Mouse (Mus musculus) heart, embryonic 14.5 days (tissue): ENCODE data around the gene Nrsn2. TPM values are rescaled to one million over a fixed set of nuclear protein-coding genes. Genes with fewer than 3 reads are reported as not detected.

Experiments
- ATAC-seq: fragments of 200-750 bp; cut with Nextera tagmentation; 2 replicates; pipeline ENCODE4 v1.8.0; 2017; ENCODE audit warnings: low read depth, moderate TSS enrichment; ENCODE audit not compliant: insufficient number of reproducible peaks, insufficient read depth, low FRiP score
- H3K27ac ChIP-seq, 2 experiments: fragments of 200-500 bp in 1 of 2; fragments of 300-500 bp in 1 of 2; sonication (generic) in 1 of 2; replicated peaks in 1 of 2; 2 replicates each; pipeline ENCODE4 v1.5.1; 2012 to 2014; ENCODE audit warnings: low read depth in 2 of 2, low read length in 2 of 2, control low read depth in 1 of 2, mild to moderate bottlenecking in 1 of 2, mixed read lengths in 1 of 2; ENCODE audit not compliant: control insufficient read depth in 1 of 2, insufficient read depth in 1 of 2
- H3K27me3 ChIP-seq: fragments of 300-500 bp; sonication (generic); 2 replicates; pipeline ENCODE4 v1.6.1; 2014; ENCODE audit warnings: mild to moderate bottlenecking, low read length, control low read depth; ENCODE audit not compliant: control insufficient read depth, insufficient read depth
- H3K36me3 ChIP-seq: fragments of 300-500 bp; sonication (generic); 2 replicates; pipeline ENCODE4 v1.6.1; 2014; ENCODE audit warnings: mild to moderate bottlenecking, control low read depth, low read length, mixed read lengths; ENCODE audit not compliant: control insufficient read depth, insufficient read depth
- H3K4me1 ChIP-seq, 2 experiments: fragments of 200-500 bp in 1 of 2; fragments of 300-500 bp in 1 of 2; sonication (generic) in 1 of 2; 2 replicates each; pipeline ENCODE4 v1.6.1; 2012 to 2014; ENCODE audit warnings: low read length in 2 of 2, control low read depth in 1 of 2, mixed read lengths in 1 of 2; ENCODE audit not compliant: control insufficient read depth in 2 of 2, insufficient read depth in 2 of 2
- H3K4me2 ChIP-seq: fragments of 300-500 bp; sonication (generic); 2 replicates; pipeline ENCODE4 v1.6.1; 2014; ENCODE audit warnings: mild to moderate bottlenecking, low read length
- H3K4me3 ChIP-seq, 2 experiments: fragments of 200-500 bp in 1 of 2; fragments of 300-500 bp in 1 of 2; sonication (generic) in 1 of 2; 2 replicates each; pipeline ENCODE4 v1.5.1; 2012 to 2014; ENCODE audit warnings: low read length in 2 of 2, mild to moderate bottlenecking in 2 of 2, control low read depth in 1 of 2, low read depth in 1 of 2, moderate library complexity in 1 of 2; ENCODE audit not compliant: control insufficient read depth in 1 of 2, insufficient read depth in 1 of 2
- H3K9ac ChIP-seq: fragments of 300-500 bp; sonication (generic); 2 replicates; pipeline ENCODE4 v1.6.1; 2014; ENCODE audit warnings: mild to moderate bottlenecking, low read length
- H3K9me3 ChIP-seq: fragments of 300-500 bp; sonication (generic); 2 replicates; pipeline ENCODE4 v1.6.1; 2016; ENCODE audit warnings: low read length, control low read depth; ENCODE audit not compliant: control insufficient read depth
- WGBS: fragments of 180-500 bp; shearing (Covaris S2); extraction: QIAGEN DNeasy Blood & Tissue Kit; methylation state at CpG from one replicate; pipeline ENCODE4 v1.1.7; 2014; 5-methylcytosine and 5-hydroxymethylcytosine counted together
- polyA plus RNA-seq: library from polyadenylated mRNA; unstranded; fragments of >200 nt; fragmentation: Nextera tagmentation; extraction: Ambion mirVana; gene quantifications from 2 replicates; pipeline ENCODE4 v1.2.1, GENCODE M21; 2014

Nrsn2 gene
- polyA plus RNA-seq, 1 experiment from 2014 or later: 3.8 TPM

GRCm38 (mm10) chr2:152384191-152384590 is 7.8 kb upstream of the Nrsn2 start:
- peaks cover 3% of the 10 kb centered on the region; the same call in 1 of the 2 replicates for H3K9me3 ChIP-seq
- ATAC-seq: no peak
- H3K36me3 ChIP-seq: no peaks in the 10 kb centered on the region
- H3K4me3 ChIP-seq: no peak overlapping the region
- no peak overlapping the region for H3K27ac ChIP-seq
- no peaks in the 10 kb centered on the region for H3K27me3 ChIP-seq
- no peak overlapping the region for H3K9ac ChIP-seq
- H3K4me1 ChIP-seq: no peaks in the 10 kb centered on the region
- no peak overlapping the region for H3K4me2 ChIP-seq
- 77% methylated on average over 4 of the region's 4 CpGs for WGBS

- Histone ChIP-seq H3K27me3 (peaks cover 11% of the 10 kb centered on the region; the same call in 1 of the 2 replicates), H3K4me2 (peak overlapping the region; percentile 51), H3K9me3 (no peaks in the 10 kb centered on the region), H3K9ac (peak overlapping the region; percentile 51), H3K4me3 (0 out of 4 replicates have a peak overlapping the region, but pooled peaks have one; percentile 9), H3K27ac (no peak overlapping the region), H3K36me3 (no peaks in the 10 kb centered on the region), H3K4me1 (peaks cover 6 to 13% of the 10 kb centered on the region in 2 experiments; a peak in 3 of 4 replicates)
- 8% methylated on average over 21 of the region's 21 CpGs for WGBS
- ATAC-seq: no peak
Measured at GRCm38 (mm10) chr2:152375652-152376344, 640 bp downstream of the Nrsn2 start.

- 76% methylated on average over 9 of the region's 9 CpGs for WGBS
Measured at GRCm38 (mm10) chr2:152373547-152373946, 2.9 kb downstream of the Nrsn2 start.

GRCm38 (mm10) chr2:152372661-152373060 is 3.8 kb downstream of the Nrsn2 start:
- Histone ChIP-seq H3K4me2 (no peak overlapping the region), H3K9ac (no peak overlapping the region), H3K27ac (no peak overlapping the region), H3K27me3 (peaks cover 11% of the 10 kb centered on the region; the same call in 1 of the 2 replicates), H3K9me3 (no peaks in the 10 kb centered on the region), H3K4me1 (peaks cover 6 to 15% of the 10 kb centered on the region in 2 experiments; a peak in 3 of 4 replicates), H3K4me3 (no peak overlapping the region), H3K36me3 (no peaks in the 10 kb centered on the region)
- WGBS: 67% methylated on average over 4 of the region's 4 CpGs
- no peak for ATAC-seq

More at GRCm38 (mm10) chr2:152373547-152373946, 2.9 kb downstream of the Nrsn2 start:
- no peaks in the 10 kb centered on the region for H3K36me3 ChIP-seq
- H3K27me3 ChIP-seq: peaks cover 11% of the 10 kb centered on the region; the same call in 1 of the 2 replicates
- no peak for ATAC-seq
- H3K9ac ChIP-seq: no peak overlapping the region
- no peak overlapping the region for H3K27ac ChIP-seq
- H3K4me3 ChIP-seq: no peak overlapping the region
- H3K9me3 ChIP-seq: no peaks in the 10 kb centered on the region
- peaks cover 6 to 15% of the 10 kb centered on the region in 2 experiments; a peak in 3 of 4 replicates for H3K4me1 ChIP-seq
- H3K4me2 ChIP-seq: no peak overlapping the region

- Histone ChIP-seq H3K4me2 (no peak overlapping the region), H3K9ac (no peak overlapping the region), H3K4me1 (peaks cover 6 to 15% of the 10 kb centered on the region in 2 experiments; a peak in 3 of 4 replicates), H3K4me3 (no peak overlapping the region), H3K27ac (no peak overlapping the region), H3K27me3 (peaks cover 6% of the 10 kb centered on the region; the same call in 1 of the 2 replicates), H3K9me3 (no peaks in the 10 kb centered on the region), H3K36me3 (no peaks in the 10 kb centered on the region)
- WGBS: 75% methylated on average over 7 of the region's 7 CpGs
- ATAC-seq: no peak
Measured at GRCm38 (mm10) chr2:152372104-152372503, 4.3 kb downstream of the Nrsn2 start.

- peaks cover 4 to 6% of the 10 kb centered on the region in 2 experiments; a peak in 3 of 4 replicates for H3K4me1 ChIP-seq
- peak overlapping the region; percentile 42 for H3K4me2 ChIP-seq
- 0 out of 4 replicates have a peak overlapping the region, but pooled peaks of 1 of the 2 experiments have one; percentile 11 for H3K4me3 ChIP-seq
- no peak for ATAC-seq
- H3K9ac ChIP-seq: no peak overlapping the region
- no peaks in the 10 kb centered on the region for H3K9me3 ChIP-seq
- H3K27me3 ChIP-seq: no peaks in the 10 kb centered on the region
- H3K36me3 ChIP-seq: no peaks in the 10 kb centered on the region
- H3K27ac ChIP-seq: no peak overlapping the region
- 28% methylated on average over 14 of the region's 14 CpGs for WGBS
Measured at GRCm38 (mm10) chr2:152368532-152369140, 7.8 kb downstream of the Nrsn2 start.

- WGBS: 57% methylated on average over 5 of the region's 5 CpGs
- H3K27me3 ChIP-seq: no peaks in the 10 kb centered on the region
Measured at GRCm38 (mm10) chr2:152367917-152368316, 8.5 kb downstream of the Nrsn2 start.

More at GRCm38 (mm10) chr2:152367917-152368316, 8.5 kb downstream of the Nrsn2 start:
- H3K36me3 ChIP-seq: no peaks in the 10 kb centered on the region
- no peak for ATAC-seq
- no peak overlapping the region for H3K9ac ChIP-seq
- H3K4me1 ChIP-seq: peaks cover 6 to 8% of the 10 kb centered on the region in 2 experiments; a peak in 3 of 4 replicates
- no peak overlapping the region for H3K27ac ChIP-seq
- H3K4me3 ChIP-seq: no peak overlapping the region
- no peak overlapping the region for H3K4me2 ChIP-seq
- H3K9me3 ChIP-seq: no peaks in the 10 kb centered on the region
